Mouse (Mus musculus): ENCODE results near the gene Upk1a. TPM values are rescaled to one million over a fixed set of nuclear protein-coding genes. Genes with fewer than 3 reads are reported as not detected.

Gene Upk1a
- polyA plus RNA-seq, 1 experiment from 2014 or later = 0.32 TPM

DNA sequence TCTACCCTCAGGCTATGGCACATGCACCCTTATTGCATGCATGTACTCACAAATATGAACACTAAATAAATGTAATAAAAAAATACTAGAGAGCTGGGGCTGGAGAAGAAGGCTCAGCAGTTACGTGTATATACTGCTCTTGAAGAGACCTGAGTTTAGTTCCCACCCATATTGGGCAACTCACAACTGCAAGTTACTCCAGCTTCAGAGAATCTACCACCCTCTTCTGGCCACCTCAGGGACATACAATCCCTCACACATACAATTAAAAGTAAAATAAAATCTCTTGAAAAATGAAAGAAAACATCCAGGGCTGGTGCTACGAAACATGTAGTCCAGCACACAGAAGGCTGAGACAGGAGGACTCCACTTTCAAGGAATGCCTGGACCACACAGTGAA, 1.8 kb upstream of the Upk1a start:
- no peak for ATAC-seq (ENCODE audit: insufficient number of reproducible peaks, insufficient read depth, low FRiP score, low read depth)
- peaks cover 8 to 10% of the 10 kb centered on the region in 2 experiments for H3K4me1 ChIP-seq (ENCODE audit: control insufficient read depth in 2 of 2, insufficient read depth in 2 of 2, low read length in 2 of 2)
- 77% methylated on average over 2 of the region's 2 CpGs for WGBS
- no peaks in the 10 kb centered on the region for H3K9me3 ChIP-seq (ENCODE audit: control insufficient read depth, low read length)
- H3K36me3 ChIP-seq (ENCODE audit: control insufficient read depth, insufficient read depth, low read length) = peaks cover 41% of the 10 kb centered on the region
- H3K27ac ChIP-seq (replicated peaks in 1 of 2; ENCODE audit: control insufficient read depth in 1 of 2, insufficient read depth in 1 of 2, low read depth in 2 of 2, low read length in 2 of 2) = no peak overlapping the region
- no peak overlapping the region for H3K4me3 ChIP-seq (ENCODE audit: control insufficient read depth in 1 of 2, insufficient read depth in 1 of 2, low read depth in 1 of 2, low read length in 2 of 2)
- H3K4me2 ChIP-seq (ENCODE audit: low read length) = no peak overlapping the region
- no peaks in the 10 kb centered on the region for H3K27me3 ChIP-seq (ENCODE audit: control insufficient read depth, insufficient read depth, low read length)
- no peak overlapping the region for H3K9ac ChIP-seq (ENCODE audit: low read length)

DNA sequence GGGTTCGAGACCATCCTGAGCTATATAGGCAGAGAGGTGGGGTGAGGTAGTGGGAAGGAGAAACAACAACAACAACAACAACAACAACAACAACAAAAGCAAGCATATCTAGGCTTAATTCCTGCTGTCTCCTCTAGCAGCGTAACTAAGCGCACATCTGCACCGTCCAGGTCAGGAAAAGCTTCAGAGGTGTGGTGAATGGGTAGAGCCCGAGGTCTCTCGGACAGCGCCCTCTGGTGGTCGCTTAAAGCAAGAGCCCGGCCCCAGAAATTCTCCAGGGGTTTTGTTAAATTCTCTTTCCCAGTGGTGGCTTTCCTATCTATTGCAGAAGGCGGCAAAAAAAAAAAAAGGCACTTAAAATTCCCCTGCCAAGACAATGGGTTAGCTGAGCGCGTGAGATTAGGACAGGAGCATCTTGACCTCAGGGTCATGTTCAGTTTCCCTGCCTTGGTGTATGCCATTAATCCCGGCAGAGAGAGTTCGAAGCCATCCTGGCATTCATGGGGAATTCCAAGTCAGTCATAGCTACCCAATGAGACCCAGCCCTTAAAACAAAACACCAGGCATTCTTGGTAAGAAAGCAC, 974 bp upstream of the Upk1a start:
- H3K9ac ChIP-seq (ENCODE audit: low read length) = no peak overlapping the region
- ATAC-seq (ENCODE audit: insufficient number of reproducible peaks, insufficient read depth, low FRiP score, low read depth) = no peak; the same call in 1 of the 2 replicates
- no peak overlapping the region for H3K27ac ChIP-seq (replicated peaks in 1 of 2; ENCODE audit: control insufficient read depth in 1 of 2, insufficient read depth in 1 of 2, low read depth in 2 of 2, low read length in 2 of 2)
- no peaks in the 10 kb centered on the region for H3K9me3 ChIP-seq (ENCODE audit: control insufficient read depth, low read length)
- peaks cover 32% of the 10 kb centered on the region for H3K36me3 ChIP-seq (ENCODE audit: control insufficient read depth, insufficient read depth, low read length)
- no peaks in the 10 kb centered on the region for H3K27me3 ChIP-seq (ENCODE audit: control insufficient read depth, insufficient read depth, low read length)
- WGBS = 20% methylated on average over 14 of the region's 14 CpGs
- H3K4me2 ChIP-seq (ENCODE audit: low read length) = no peak overlapping the region
- peaks cover 8 to 10% of the 10 kb centered on the region in 2 experiments for H3K4me1 ChIP-seq (ENCODE audit: control insufficient read depth in 2 of 2, insufficient read depth in 2 of 2, low read length in 2 of 2)
- no peak overlapping the region for H3K4me3 ChIP-seq (ENCODE audit: control insufficient read depth in 1 of 2, insufficient read depth in 1 of 2, low read depth in 1 of 2, low read length in 2 of 2)

DNA sequence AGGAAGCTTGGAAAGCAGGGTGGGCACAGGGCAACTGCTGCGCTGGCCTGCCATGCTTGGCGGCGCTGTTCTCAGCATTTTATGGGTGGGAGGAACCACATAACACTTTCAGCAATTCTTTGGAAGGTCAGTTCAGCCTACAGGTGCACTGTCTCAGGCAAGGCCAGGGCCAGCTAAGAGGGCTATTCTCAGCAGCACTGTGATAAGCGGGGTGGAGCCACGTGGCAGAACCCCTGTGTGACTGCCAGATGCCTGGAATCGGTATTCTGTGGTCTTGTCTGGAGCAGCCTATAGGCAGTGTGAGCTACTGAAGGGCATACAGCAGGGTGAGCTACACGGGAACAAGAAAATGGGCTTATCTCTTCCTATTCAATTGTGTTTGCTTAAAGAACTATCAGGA, 2.6 kb downstream of the Upk1a start:
- H3K27ac ChIP-seq (replicated peaks in 1 of 2; ENCODE audit: control insufficient read depth in 1 of 2, insufficient read depth in 1 of 2, low read depth in 2 of 2, low read length in 2 of 2) = peak overlapping the region; percentile 35 to 42
- no peak overlapping the region for H3K4me2 ChIP-seq (ENCODE audit: low read length)
- no peak overlapping the region for H3K4me3 ChIP-seq (ENCODE audit: control insufficient read depth in 1 of 2, insufficient read depth in 1 of 2, low read depth in 1 of 2, low read length in 2 of 2)
- peak overlapping the region; percentile 46; the same call in 1 of the 2 replicates for H3K9ac ChIP-seq (ENCODE audit: low read length)
- peaks cover 8 to 10% of the 10 kb centered on the region in 2 experiments for H3K4me1 ChIP-seq (ENCODE audit: control insufficient read depth in 2 of 2, insufficient read depth in 2 of 2, low read length in 2 of 2)
- no peaks in the 10 kb centered on the region for H3K9me3 ChIP-seq (ENCODE audit: control insufficient read depth, low read length)
- WGBS = 28% methylated on average over 7 of the region's 7 CpGs
- peak; percentile 68; the same call in 1 of the 2 replicates for ATAC-seq (ENCODE audit: insufficient number of reproducible peaks, insufficient read depth, low FRiP score, low read depth)
- no peaks in the 10 kb centered on the region for H3K36me3 ChIP-seq (ENCODE audit: control insufficient read depth, insufficient read depth, low read length)
- no peaks in the 10 kb centered on the region for H3K27me3 ChIP-seq (ENCODE audit: control insufficient read depth, insufficient read depth, low read length)

DNA sequence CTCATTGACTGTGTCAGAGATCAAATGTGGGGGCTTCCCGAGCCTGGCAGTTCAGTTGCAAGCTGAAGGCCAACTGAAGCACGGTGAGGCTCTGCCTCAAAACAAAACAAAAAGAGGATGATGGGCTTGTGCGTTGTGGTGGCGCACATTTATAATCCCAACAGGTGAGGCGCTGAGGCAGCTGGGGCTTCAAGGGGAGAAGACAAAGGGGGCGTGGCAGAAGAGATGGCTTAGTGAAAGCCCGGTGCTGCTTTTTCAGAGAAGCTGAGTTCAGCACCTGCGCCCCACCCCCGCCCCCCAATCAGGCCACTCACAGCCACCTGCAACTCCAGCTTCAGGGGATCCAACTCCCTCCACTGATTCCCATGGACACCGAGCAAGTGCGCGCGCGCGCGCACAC, 4.2 kb downstream of the Upk1a start:
- Histone ChIP-seq H3K9ac (ENCODE audit: low read length) (no peak overlapping the region), H3K4me2 (ENCODE audit: low read length) (no peak overlapping the region), H3K27me3 (ENCODE audit: control insufficient read depth, insufficient read depth, low read length) (no peaks in the 10 kb centered on the region), H3K27ac (replicated peaks in 1 of 2; ENCODE audit: control insufficient read depth in 1 of 2, insufficient read depth in 1 of 2, low read depth in 2 of 2, low read length in 2 of 2) (no peak overlapping the region), H3K9me3 (ENCODE audit: control insufficient read depth, low read length) (no peaks in the 10 kb centered on the region), H3K4me1 (ENCODE audit: control insufficient read depth in 2 of 2, insufficient read depth in 2 of 2, low read length in 2 of 2) (peaks cover 8 to 10% of the 10 kb centered on the region in 2 experiments), H3K36me3 (ENCODE audit: control insufficient read depth, insufficient read depth, low read length) (no peaks in the 10 kb centered on the region), H3K4me3 (ENCODE audit: control insufficient read depth in 1 of 2, insufficient read depth in 1 of 2, low read depth in 1 of 2, low read length in 2 of 2) (no peak overlapping the region)
- 48% methylated on average over 16 of the region's 16 CpGs for WGBS
- no peak for ATAC-seq (ENCODE audit: insufficient number of reproducible peaks, insufficient read depth, low FRiP score, low read depth)

DNA sequence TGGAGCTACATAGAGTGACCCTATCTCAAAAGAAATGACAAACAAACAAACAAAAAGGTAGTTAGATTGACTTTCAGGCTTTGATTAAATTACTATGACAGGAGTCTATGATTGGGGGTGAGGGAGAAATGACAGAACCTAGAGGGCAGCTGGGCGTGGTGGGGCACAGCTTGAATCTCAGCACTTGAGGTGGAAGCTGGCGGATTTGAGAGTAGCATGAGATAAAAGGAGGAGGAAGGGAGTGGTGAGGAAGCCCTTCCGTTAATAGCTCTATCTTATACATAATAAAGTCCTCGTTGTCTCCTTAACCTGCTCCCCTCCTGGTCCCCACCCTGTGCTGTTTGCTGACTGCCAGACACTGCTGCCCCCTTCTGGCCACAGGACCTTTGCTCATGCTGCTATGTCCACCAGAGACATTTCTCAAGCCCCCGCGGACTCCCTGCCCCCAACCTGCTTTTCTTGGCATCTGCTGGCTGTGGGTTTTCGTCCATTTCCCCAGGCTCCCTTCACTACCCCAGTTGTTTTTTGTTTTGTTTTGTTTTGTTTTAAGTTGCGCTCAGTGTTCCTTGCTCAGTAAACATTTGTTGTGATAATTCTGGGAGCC, 4.8 kb downstream of the Upk1a start:
- Histone ChIP-seq H3K4me2 (ENCODE audit: low read length) (no peak overlapping the region), H3K27ac (replicated peaks in 1 of 2; ENCODE audit: control insufficient read depth in 1 of 2, insufficient read depth in 1 of 2, low read depth in 2 of 2, low read length in 2 of 2) (no peak overlapping the region), H3K4me3 (ENCODE audit: control insufficient read depth in 1 of 2, insufficient read depth in 1 of 2, low read depth in 1 of 2, low read length in 2 of 2) (no peak overlapping the region), H3K4me1 (ENCODE audit: control insufficient read depth in 2 of 2, insufficient read depth in 2 of 2, low read length in 2 of 2) (peaks cover 8 to 10% of the 10 kb centered on the region in 2 experiments), H3K36me3 (ENCODE audit: control insufficient read depth, insufficient read depth, low read length) (no peaks in the 10 kb centered on the region), H3K9me3 (ENCODE audit: control insufficient read depth, low read length) (no peaks in the 10 kb centered on the region), H3K27me3 (ENCODE audit: control insufficient read depth, insufficient read depth, low read length) (no peaks in the 10 kb centered on the region), H3K9ac (ENCODE audit: low read length) (no peak overlapping the region)
- no peak for ATAC-seq (ENCODE audit: insufficient number of reproducible peaks, insufficient read depth, low FRiP score, low read depth)
- WGBS = 23% methylated on average over 8 of the region's 8 CpGs

DNA sequence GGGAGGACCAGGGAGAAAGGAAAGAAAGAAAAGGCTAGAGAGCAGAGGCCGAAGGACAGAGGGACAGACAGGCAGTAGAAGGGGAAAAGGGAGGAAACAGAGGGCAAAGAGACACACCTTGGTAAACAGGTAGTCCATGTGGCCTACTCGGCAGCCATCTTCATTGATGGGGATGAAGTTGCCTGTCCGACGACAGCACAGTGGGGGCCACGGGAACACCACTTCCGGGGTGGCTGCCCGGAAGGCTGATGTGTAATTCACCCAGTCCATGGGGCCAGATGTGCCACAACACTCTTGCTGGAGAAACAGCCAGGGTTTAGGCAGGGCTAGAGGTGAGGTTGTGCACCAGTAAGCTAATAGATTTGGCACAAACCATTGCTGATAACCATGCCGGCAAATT, 7.7 kb downstream of the Upk1a start:
- H3K9ac ChIP-seq (ENCODE audit: low read length) = no peak overlapping the region
- no peak for ATAC-seq (ENCODE audit: insufficient number of reproducible peaks, insufficient read depth, low FRiP score, low read depth)
- H3K27me3 ChIP-seq (ENCODE audit: control insufficient read depth, insufficient read depth, low read length) = no peaks in the 10 kb centered on the region
- WGBS = 76% methylated on average over 8 of the region's 8 CpGs
- H3K9me3 ChIP-seq (ENCODE audit: control insufficient read depth, low read length) = no peaks in the 10 kb centered on the region
- H3K4me3 ChIP-seq (ENCODE audit: control insufficient read depth in 1 of 2, insufficient read depth in 1 of 2, low read depth in 1 of 2, low read length in 2 of 2) = no peak overlapping the region
- H3K36me3 ChIP-seq (ENCODE audit: control insufficient read depth, insufficient read depth, low read length) = no peaks in the 10 kb centered on the region
- H3K27ac ChIP-seq (replicated peaks in 1 of 2; ENCODE audit: control insufficient read depth in 1 of 2, insufficient read depth in 1 of 2, low read depth in 2 of 2, low read length in 2 of 2) = no peak overlapping the region
- H3K4me2 ChIP-seq (ENCODE audit: low read length) = no peak overlapping the region
- peaks cover 10 to 13% of the 10 kb centered on the region in 2 experiments for H3K4me1 ChIP-seq (ENCODE audit: control insufficient read depth in 2 of 2, insufficient read depth in 2 of 2, low read length in 2 of 2)

DNA sequence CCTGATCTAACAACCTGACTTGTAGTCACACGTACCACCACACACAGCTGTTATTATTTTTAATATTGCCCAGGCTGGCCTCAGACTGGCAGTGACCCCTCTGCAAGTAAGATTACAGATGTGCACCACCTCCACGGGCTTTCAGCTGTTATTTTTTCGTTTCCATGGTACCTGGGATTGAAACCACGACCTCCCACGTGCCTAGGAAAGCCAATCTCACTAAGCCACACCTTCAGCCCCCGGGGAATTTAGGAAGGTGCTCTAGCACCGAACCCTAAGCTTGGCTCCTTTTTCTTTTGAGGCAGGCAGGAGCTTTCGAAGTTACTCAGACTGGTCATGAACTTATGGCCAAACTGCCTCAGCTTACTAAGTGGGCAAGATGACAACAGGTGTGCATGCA, 8.2 kb downstream of the Upk1a start:
- no peak overlapping the region for H3K27ac ChIP-seq (replicated peaks in 1 of 2; ENCODE audit: control insufficient read depth in 1 of 2, insufficient read depth in 1 of 2, low read depth in 2 of 2, low read length in 2 of 2)
- no peak for ATAC-seq (ENCODE audit: insufficient number of reproducible peaks, insufficient read depth, low FRiP score, low read depth)
- H3K9ac ChIP-seq (ENCODE audit: low read length) = no peak overlapping the region
- no peaks in the 10 kb centered on the region for H3K9me3 ChIP-seq (ENCODE audit: control insufficient read depth, low read length)
- no peaks in the 10 kb centered on the region for H3K27me3 ChIP-seq (ENCODE audit: control insufficient read depth, insufficient read depth, low read length)
- H3K4me1 ChIP-seq (ENCODE audit: control insufficient read depth in 2 of 2, insufficient read depth in 2 of 2, low read length in 2 of 2) = peaks cover 9 to 11% of the 10 kb centered on the region in 2 experiments
- H3K4me2 ChIP-seq (ENCODE audit: low read length) = no peak overlapping the region
- no peaks in the 10 kb centered on the region for H3K36me3 ChIP-seq (ENCODE audit: control insufficient read depth, insufficient read depth, low read length)
- WGBS = 54% methylated on average over 8 of the region's 8 CpGs
- H3K4me3 ChIP-seq (ENCODE audit: control insufficient read depth in 1 of 2, insufficient read depth in 1 of 2, low read depth in 1 of 2, low read length in 2 of 2) = no peak overlapping the region

DNA sequence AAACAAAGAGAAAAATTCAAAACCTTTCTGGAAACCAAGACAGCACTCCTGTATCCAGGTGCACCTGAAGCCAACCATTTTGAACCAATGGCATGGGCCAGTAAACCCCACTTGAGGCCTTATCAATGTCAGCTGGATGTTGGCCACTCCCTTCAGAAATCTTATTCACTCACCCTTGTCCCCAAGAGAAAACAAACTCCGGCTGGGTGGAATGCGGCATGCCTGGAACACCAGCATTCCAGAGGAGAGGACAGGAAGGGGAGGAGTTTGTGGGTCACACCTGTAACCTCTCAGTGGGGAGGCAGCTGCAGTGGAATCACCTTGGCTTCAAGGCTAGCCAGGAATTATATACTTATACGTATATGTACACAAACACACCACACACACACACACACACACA, 10.1 kb downstream of the Upk1a start:
- peaks cover 9 to 11% of the 10 kb centered on the region in 2 experiments for H3K4me1 ChIP-seq (ENCODE audit: control insufficient read depth in 2 of 2, insufficient read depth in 2 of 2, low read length in 2 of 2)
- no peaks in the 10 kb centered on the region for H3K36me3 ChIP-seq (ENCODE audit: control insufficient read depth, insufficient read depth, low read length)
- ATAC-seq (ENCODE audit: insufficient number of reproducible peaks, insufficient read depth, low FRiP score, low read depth) = no peak
- no peaks in the 10 kb centered on the region for H3K27me3 ChIP-seq (ENCODE audit: control insufficient read depth, insufficient read depth, low read length)
- no peak overlapping the region for H3K27ac ChIP-seq (replicated peaks in 1 of 2; ENCODE audit: control insufficient read depth in 1 of 2, insufficient read depth in 1 of 2, low read depth in 2 of 2, low read length in 2 of 2)
- WGBS = 18% methylated on average over 3 of the region's 3 CpGs
- no peak overlapping the region for H3K4me3 ChIP-seq (ENCODE audit: control insufficient read depth in 1 of 2, insufficient read depth in 1 of 2, low read depth in 1 of 2, low read length in 2 of 2)
- H3K9ac ChIP-seq (ENCODE audit: low read length) = no peak overlapping the region
- no peaks in the 10 kb centered on the region for H3K9me3 ChIP-seq (ENCODE audit: control insufficient read depth, low read length)
- H3K4me2 ChIP-seq (ENCODE audit: low read length) = no peak overlapping the region
